ENCODE assay signal across 35 mouse cellular contexts in genomic region chr1:39581215-39581614, GRCm38 (mm10).
"Had no signal": no experiment of that assay in that cellular context is flagged by ENCODE, and none has a peak within 500 bp of the region (broad histone marks: within the 10 kb centered on the region; RNA-seq: fewer than 3 reads in every experiment).

No protein-coding gene starts in this region.

- H3K36me3 ChIP-seq: heart, embryonic 12.5 days; heart, embryonic 13.5 days; heart, embryonic 15.5 days; hindbrain, embryonic 10.5 days; hindbrain, embryonic 12.5 days; hindbrain, embryonic 13.5 days; hindbrain, embryonic 15.5 days; intestine, embryonic 15.5 days; kidney, embryonic 15.5 days had no signal

- H3K27ac ChIP-seq: heart, embryonic 13.5 days; heart, embryonic 15.5 days; hindbrain, embryonic 10.5 days; hindbrain, embryonic 12.5 days; hindbrain, embryonic 13.5 days; hindbrain, embryonic 14.5 days; hindbrain, embryonic 15.5 days; hindbrain, postnatal 0 days; intestine, embryonic 15.5 days; kidney, embryonic 15.5 days; kidney, postnatal 0 days; layer of hippocampus, adult 2 months; left cerebral cortex, adult 2 months had no signal

- DNase-seq: heart, postnatal 10 days; heart, postnatal 14 days; heart, postnatal 36 days; heart, postnatal 4 days; kidney, adult 11 months; kidney, adult 18-20 months; kidney, adult 2 months; kidney, adult 8-10 months; kidney, adult 9 months; kidney, postnatal 10 days; kidney, postnatal 14 days; kidney, postnatal 25 days; kidney, postnatal 36 days; kidney, postnatal 4 days; layer of hippocampus, adult 9-11 months; layer of hippocampus, postnatal 36 days had no signal

- H3K4me1 ChIP-seq: heart, embryonic 15.5 days; hindbrain, embryonic 12.5 days; intestine, embryonic 15.5 days had no signal

- ATAC-seq: hindbrain, embryonic 16.5 days; hindbrain, postnatal 0 days; inflammation-experienced regulatory T-cells, adult 6 months; intestine, embryonic 15.5 days; intestine, embryonic 16.5 days; intestine, postnatal 0 days had no signal

- H3K4me2 ChIP-seq: heart, embryonic 11.5 days; heart, embryonic 12.5 days; heart, embryonic 13.5 days; heart, embryonic 15.5 days; hindbrain, embryonic 12.5 days; hindbrain, embryonic 13.5 days; hindbrain, embryonic 14.5 days; hindbrain, embryonic 15.5 days; intestine, embryonic 15.5 days; kidney, embryonic 15.5 days had no signal

- H3K27me3 ChIP-seq: heart, embryonic 12.5 days; heart, embryonic 15.5 days; hindbrain, embryonic 12.5 days; hindbrain, embryonic 13.5 days; hindbrain, embryonic 15.5 days; intestine, embryonic 15.5 days; kidney, embryonic 15.5 days had no signal

- H3K4me3 ChIP-seq: heart, embryonic 12.5 days; heart, embryonic 13.5 days; heart, embryonic 15.5 days; hindbrain, embryonic 10.5 days; hindbrain, embryonic 12.5 days; hindbrain, embryonic 13.5 days; hindbrain, embryonic 15.5 days; intestine, embryonic 15.5 days; kidney, embryonic 15.5 days; layer of hippocampus, adult 2 months; left cerebral cortex, adult 2 months had no signal

- H3K9me3 ChIP-seq: heart, embryonic 12.5 days; heart, embryonic 13.5 days; heart, embryonic 15.5 days; hindbrain, embryonic 10.5 days; hindbrain, embryonic 12.5 days; hindbrain, embryonic 13.5 days; hindbrain, embryonic 15.5 days; intestine, embryonic 15.5 days; kidney, embryonic 15.5 days had no signal

- H3K9ac ChIP-seq: heart, embryonic 12.5 days; heart, embryonic 13.5 days; heart, embryonic 15.5 days; hindbrain, embryonic 12.5 days; hindbrain, embryonic 13.5 days; hindbrain, embryonic 14.5 days; hindbrain, embryonic 15.5 days; intestine, embryonic 15.5 days; kidney, embryonic 15.5 days had no signal
